Mouse (Mus musculus) gastrocnemius, postnatal 4 days (tissue): ENCODE results near the gene Tnfrsf18. TPM values are rescaled to one million over a fixed set of nuclear protein-coding genes. Genes with fewer than 3 reads are reported as not detected.
A peak's percentile ranks its signal among the peaks of the same experiment; 100 is the strongest.

Experiments
- DNase-seq, 2 experiments: peaks; one replicate each; pipeline ENCODE4 v3.0.0; 2021 to 2022; ENCODE audit warnings: low spot score in 2 of 2, mixed read lengths in 2 of 2
- long read RNA-seq, 2 experiments: library from polyadenylated mRNA; stranded (forward); transcript quantifications; one replicate each; pipeline ENCODE4 v2.0.0; 2021
- total RNA-seq, 2 experiments: library from RNA; stranded (reverse); gene quantifications; 2 replicates each; pipeline ENCODE4 v1.2.3; 2021

Gene Tnfrsf18
- total RNA-seq: under 1 TPM; 0.62 to 0.66 TPM
- long read RNA-seq, experiment 1, partial matches to known transcripts: 1 of 1 reads
- long read RNA-seq, experiment 1, other reads (novel, unspliced or antisense): 0 of 1 reads
- long read RNA-seq, experiment 2: 0 reads

DNA sequence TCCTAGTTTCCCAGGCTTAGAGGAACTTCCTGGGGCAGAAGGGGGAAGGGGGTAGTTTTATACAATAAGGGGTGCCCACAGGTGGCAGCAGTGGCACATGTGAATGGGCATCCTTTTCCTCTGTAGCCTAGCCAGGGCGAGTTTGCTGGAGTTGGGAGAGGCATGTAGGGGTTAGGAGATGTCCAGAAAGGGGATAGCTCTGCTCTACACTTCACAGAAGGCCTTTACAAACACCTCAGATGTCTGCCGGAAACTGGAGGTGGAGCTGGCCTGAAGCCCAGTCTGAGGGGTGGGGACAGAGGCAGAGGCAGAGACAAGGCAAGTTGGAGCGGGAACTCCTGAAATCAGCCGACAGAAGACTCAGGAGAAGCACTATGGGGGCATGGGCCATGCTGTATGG is at the start of gene Tnfrsf18:
Gene Tnfrsf18, plus strand, starts transcription at position 152 of the 400 bp plus-strand sequence.
- no peak for DNase-seq

DNA sequence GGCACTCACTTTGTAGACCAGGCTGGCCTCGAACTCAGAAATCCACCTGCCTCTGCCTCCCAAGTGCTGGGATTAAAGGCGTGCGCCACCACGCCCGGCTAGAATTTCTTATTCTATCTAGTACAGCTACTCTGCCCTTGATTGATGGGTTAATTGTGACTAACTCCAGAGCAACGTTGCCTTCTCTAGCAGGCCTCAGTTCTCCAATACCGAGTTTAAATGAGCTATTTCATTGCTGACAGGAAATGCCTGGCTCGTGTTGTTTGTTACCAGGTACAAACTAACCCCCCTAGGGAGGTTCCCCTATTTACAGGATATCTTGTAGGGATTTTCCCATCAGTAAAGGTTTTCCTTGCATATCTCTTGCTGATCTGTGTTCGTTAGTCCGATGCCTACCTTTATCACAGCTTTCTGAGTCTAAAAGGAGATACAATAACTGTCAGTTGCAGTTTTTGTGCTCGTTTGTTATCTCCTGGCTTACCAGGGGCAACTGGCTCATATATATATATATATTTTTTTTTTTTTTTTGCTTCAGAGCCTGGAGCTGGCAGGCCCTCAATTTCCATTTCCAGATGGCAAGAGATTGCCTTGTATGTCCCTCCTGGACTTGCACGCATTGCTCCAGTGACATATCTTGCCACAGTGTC is 44.4 kb upstream of the Tnfrsf18 start:
- no peak for DNase-seq

DNA sequence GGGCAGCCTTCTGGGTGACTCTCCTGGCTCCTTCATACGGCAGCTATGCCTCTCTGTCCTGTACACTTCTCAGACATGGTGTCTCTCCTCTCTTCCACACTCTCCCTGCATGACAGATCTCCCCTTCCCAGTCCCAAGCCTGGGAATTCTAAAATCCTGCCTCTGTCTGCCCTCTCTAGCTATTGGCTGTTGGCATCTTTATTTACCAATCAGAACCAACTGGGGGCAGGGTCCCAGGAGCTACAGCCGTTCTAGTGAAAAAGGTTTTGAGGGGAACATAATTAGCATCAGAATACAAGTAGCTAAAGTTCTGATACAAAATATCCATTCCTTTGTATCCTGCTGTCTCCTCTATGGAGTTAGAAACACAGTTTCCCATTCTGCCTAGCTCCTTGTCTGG is 42.2 kb upstream of the Tnfrsf18 start:
- no peak for DNase-seq

DNA sequence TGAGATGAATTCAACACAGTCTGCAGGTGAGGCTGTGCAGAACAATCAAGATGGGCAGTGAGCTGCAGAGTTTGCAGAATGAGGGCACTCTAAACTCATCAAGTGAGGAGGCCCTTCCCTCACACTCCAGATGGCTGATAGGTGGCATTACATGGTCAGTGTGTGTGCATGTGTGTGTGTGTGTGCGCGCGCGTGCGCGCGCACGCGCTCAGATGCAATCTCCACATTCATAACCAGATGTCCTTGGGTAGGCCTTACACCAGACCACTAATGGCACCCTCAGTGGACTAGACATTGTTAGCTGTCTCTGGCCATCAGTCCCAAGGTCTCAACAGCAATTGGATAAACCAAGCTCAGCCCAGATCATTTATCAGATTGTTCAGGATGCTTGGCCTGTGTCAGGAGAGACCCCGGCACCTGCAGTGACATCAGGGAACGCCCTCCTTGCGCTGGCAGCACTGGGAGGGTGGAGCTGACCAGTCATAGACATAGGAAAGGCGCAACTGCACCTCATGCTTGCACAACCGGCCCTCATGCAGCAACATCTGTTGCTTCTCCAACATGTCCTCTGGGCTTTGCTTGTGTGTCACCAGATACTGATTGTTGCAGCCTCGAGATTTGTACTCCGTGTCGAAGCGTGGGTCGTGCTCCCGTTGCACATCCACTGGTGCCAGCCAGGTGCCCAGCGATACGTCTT is 34.6 kb upstream of the Tnfrsf18 start:
- no peak for DNase-seq

DNA sequence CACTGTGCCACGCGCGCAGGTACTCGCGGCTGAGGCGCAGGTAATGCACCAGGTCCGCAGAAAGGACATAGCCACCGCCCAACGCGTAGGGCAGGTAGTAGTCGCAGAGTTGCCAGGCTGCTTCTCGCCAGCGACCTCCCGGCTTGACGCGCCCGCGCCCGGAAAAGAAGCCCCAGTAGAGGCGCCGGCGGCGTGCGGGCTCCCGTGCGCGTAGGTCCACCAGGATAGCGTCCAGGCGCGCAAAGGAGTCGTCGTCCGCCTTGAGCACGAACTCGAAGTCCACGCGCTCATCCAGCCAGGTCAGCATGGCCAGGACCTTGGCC is 34.1 kb upstream of the Tnfrsf18 start:
- DNase-seq: no peak

DNA sequence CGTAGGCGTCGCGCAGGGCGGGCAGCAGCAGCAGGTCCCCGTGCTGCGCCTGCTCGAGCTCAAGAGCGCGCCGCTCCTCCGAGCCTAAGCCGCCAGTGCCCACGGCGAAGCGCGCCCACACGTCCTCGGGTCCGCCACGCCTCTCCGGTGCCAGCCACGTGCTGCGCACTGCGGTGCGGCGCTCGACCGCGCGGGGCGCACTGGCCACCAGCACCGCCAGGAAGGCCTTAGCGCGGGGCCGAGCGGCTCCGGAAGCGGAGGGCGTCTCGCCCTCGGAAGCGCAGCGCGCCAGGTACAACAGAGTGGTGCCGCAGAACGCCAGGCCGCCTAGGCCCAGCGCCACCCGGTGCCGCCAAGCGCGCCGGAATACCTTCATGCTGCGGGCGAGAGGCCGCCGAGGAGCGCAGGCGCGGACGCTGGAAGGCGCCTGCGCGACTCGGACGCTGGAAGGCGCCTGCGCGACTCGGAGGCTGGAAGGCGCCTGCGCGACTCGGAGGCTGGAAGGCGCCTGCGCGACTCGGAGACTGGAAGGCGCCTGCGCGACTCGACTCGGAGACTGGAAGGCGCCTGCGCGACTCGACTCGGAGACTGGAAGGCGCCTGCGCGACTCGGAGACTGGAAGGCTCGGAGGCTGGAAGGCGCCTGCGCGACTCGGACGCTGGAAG is 33.6 kb upstream of the Tnfrsf18 start, which contains the start of the genes B3galt6 and Sdf4:
Gene B3galt6, minus strand, starts transcription at position 409 of the 665 bp plus-strand sequence.
Gene Sdf4, plus strand, starts transcription at position 632 of the 665 bp plus-strand sequence.
- peak; percentile 76 to 86 for DNase-seq

DNA sequence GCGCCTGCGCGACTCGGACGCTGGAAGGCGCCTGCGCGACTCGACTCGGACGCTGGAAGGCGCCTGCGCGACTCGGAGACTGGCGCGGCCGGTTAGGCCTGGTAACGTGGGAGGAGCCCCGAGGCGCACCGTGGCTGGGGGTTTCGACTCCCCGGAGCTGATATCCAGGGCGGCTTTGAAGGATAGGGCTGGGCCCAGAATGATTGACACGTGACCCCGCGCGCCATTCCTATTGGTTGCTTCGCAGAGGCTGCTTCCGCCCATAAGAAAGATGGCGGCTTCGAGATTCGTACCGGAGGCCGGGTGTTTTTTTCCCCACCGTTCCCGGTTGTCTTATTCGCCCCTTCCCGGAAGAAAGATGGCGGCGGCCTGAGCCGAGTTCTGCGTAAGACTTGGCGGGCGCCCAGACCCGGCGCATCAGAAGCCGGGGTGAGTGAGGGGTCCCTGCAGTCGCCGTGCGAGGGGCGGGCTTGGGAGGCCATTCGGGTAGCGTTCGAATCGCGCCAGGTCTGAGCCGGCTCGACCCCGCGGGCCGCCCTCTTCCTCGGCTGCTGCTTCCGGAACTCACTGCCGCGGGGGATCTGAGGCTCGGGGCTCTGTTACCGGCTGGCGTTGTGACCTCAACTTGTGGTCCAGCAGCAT is 32.9 kb upstream of the Tnfrsf18 start:
- DNase-seq: peak; percentile 91 to 93

DNA sequence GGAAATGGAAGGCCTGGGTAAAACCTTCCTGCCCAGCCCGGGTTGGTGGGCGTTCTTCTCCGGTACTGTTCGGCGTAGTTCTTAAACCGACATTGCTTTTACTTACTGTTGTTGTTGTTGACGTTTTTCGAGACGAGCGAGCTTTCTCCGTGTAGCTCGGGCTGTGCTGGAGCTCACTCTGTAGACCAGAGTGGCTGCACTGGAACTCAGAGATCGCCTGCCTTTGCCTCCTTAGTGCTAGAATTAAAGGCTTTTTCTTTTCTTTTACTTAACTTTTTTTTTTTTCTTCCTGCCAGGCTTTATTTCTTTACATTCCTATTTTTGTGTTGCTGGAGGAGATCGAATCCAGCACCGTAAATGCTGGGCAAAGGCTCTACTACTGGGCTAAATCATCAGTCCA is 32.4 kb upstream of the Tnfrsf18 start:
- DNase-seq: no peak

DNA sequence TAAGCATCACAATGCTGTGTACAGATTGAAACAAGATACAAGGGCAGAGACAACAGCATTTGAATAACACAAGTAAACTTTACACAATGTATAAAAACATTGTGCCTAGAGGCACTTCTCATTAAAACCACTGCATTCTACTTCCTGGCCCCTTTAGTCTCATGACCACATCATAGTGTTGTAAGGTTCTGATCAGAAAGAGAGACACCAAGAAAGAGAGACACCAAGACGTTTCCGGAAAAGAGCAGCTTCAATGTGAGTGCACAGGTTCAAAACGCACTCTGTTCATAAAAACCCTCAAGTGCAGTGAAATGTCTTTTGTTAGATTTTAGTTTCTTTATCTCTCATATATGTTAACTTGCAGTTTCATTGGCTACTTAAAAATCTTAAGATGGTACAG is 21.9 kb upstream of the Tnfrsf18 start:
- DNase-seq: no peak

DNA sequence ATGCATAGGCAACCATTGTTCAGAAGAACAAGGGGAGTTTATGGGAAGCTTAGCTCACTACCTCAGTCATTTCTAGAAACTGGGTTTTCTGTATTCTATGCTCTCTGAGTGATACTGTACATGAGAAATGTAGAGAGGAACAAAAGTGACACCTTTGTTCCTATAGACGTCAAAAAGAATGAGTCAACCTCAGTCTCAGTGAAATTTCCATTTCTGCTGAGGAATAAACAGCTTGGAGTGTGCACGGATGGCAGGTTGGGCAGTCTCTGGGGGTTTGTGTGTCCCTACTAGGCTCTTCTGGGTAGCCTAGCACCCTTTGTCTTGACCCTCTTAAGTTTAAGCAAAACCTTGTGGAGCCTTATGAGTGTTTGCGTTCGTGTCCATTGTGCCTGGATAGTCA is 17.6 kb upstream of the Tnfrsf18 start:
- no peak for DNase-seq

DNA sequence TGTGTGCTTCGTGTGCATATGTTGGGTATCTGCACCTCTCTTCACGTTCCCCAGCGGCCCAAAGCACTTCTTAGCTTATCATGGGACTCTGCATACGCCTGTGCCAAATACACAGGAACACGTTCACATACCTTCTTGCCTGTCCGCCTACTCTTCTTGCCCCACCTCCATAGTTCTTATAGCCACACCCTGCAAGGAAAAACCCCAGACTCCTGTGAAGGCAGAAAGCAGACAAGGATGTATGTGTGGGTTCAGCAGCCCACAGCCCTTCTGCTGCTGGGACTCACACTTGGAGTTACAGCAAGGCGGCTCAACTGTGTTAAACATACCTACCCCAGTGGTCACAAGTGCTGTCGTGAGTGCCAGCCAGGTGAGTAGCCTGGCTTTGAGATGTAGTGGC is 12.3 kb upstream of the Tnfrsf18 start, which contains the start of gene Tnfrsf4:
Gene Tnfrsf4, plus strand, starts transcription at position 207 of the 400 bp plus-strand sequence.
- no peak for DNase-seq

DNA sequence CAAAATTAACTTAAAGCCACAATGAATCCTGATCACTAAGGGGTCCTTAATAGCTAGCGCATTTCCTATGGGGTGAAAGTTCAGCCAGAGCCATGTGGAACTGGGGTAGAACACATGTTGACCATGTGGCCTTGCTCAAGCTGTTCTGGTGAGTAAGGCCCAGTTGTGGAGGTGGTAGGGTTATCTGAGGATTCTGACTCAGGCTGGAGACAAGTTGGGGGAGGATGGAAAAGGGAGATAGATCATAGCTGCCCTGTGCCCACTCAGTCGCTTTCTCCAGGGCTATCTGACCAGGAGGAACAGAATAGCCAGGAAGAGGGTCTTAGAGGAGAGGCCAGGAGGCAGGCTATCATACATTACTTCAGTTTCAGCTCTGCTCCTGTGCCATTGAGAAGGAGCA is 11.5 kb upstream of the Tnfrsf18 start:
- DNase-seq: no peak

DNA sequence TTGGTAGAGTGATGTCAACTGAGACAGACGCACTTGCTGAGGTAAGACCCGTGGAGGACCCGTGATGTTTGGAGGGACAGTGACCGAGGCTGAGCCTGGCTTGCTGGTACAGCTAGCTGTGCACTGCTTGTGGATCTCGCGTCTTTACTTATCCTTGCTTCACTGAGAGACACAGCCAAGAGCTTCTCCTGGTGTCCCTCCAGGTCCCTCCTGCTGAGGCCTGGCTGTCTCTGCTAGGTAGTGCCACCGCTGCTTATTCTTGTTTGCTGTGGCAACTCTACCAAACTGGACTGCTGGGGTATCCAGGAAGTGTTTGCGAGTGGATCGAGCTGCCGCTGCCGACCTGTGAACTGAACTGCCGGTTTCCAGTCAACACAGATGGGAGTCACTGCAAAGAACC is 6.2 kb upstream of the Tnfrsf18 start:
- DNase-seq: no peak

DNA sequence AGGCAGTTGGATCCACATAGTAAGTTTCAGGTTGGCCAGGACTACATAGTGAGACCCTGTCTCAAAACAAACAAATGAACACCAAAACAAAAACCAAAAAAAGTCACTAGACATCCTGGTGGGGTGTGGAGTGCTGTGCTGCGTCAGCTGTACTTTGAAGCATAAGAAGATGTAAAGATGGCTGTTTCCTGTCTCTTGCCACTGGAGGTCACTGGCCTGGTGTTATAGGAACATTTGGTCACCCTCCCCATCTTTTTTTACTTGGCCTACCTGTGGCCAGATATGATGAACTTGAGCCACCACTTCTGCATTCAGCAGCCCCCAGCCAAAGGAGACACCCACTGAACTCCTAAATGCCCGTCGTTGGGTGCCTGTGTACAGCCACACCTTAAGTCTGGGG is 4.6 kb upstream of the Tnfrsf18 start:
- no peak for DNase-seq

DNA sequence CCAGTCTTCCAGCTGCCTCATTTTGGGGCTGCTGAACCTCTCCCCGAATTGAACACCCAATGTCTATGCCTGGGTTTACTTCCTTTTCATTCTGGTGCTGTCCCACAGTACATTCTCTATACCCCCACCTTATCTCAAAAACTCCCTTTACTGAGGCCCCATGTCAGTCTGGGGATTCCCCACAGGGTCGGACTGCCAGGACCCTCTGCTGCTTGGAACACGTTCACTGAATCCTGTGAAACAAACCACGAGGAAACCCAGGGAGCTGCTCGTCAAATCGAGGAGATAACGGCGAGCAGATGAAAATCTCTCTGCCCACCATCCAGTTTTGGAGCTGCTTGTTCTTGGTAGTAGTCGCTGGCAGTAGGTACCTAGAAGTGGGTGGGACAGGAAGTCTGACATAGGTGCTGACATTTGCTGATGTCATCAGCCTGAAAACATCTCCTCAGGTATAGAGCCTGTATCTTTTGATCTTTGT is 4.0 kb upstream of the Tnfrsf18 start:
- no peak for DNase-seq

DNA sequence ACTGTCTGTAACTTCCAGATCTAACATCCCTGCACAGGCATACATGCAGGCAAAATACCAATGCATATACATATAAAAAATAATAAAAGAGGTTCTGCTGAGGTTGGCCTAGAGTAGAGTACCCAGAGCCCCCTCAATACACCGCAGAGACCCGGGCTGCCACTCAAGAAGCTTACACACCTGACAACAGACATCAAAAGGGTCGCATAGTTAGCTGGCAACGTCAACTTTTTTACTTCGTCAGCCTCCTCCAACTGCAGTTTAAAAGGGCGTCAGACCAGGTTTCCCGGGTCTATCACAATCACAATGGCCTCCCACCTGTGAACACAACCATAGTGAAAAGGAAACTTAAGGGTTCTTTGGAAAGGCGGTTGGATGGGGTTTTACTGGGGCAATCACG is 2.4 kb upstream of the Tnfrsf18 start:
- DNase-seq: no peak

DNA sequence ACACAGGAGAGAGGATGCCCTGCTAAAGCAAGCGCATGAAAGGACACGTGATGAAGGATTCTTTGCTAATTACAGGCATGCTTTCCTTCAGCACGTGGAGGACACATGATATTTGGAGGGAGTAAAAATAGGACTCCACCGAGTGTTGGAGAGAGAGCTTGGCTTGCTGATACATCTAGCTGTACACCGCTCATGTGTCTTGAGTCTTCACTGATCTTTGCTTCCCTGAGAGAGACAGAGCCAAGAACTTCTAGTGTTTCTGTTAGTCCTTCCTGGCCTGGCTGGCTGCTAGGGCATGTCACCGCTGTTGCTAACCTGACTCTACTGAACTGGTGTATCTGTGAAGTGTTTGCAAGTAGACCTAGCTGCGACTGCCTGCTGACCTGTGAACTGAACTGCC is 1.8 kb upstream of the Tnfrsf18 start:
- DNase-seq: no peak

DNA sequence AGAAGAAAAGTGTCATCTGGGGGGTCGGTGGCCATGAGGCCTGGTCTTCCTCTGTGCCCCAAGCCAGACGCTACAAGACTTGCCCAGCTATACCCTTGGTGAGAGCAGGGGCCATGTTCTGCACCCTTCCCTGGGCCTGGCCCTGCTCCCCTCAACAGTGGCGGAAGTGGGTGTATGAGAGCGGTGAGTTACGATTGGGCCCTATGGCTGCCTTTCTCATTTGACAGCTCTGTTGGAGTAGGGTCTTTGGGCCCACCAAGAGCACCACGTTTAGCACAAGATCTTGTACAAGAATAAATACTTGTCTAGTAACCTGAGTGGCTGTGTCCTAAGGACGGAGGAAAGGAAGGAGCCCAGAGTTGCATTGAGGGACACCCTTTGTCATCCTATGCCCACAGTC is 2.6 kb downstream of the Tnfrsf18 start:
- no peak for DNase-seq

DNA sequence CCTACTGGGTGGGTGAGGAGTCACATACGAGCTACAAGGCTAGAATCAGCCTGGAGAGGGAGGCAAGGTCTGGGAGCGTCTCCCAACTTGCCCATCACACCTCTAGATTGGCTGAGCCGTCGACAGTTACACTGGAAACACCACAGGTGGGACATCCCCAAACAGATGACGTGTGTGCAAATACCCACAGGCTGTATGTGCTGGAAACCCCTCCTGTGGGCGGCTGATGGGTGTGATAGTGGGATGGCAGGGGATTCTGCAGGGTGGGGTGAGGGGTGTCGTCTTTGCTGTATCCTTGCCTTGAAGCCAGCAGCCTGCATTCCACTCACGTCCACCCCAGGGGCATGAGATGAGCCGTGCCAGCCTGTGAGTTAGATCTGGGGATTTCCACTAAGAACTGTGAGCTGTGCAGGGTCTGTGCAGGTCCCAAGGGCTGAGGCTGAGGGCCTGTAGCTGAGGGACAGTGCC is 4.7 kb downstream of the Tnfrsf18 start:
- DNase-seq: no peak

DNA sequence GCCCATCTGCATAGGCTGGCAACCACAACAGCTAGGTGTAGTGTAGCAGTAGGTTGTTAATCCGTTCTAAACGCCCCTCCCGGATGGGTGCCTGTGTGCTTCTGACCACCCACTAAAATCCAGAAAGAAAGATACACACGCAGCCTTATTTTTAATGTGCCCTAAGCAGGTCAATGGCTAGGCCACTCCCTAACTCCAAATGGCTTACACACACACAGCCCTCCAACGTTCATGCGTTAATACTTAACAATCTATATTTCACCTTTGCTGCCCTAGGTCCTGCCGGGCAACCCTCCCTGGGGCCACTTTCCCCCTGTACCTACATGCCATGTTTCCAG is 5.3 kb downstream of the Tnfrsf18 start:
- no peak for DNase-seq

DNA sequence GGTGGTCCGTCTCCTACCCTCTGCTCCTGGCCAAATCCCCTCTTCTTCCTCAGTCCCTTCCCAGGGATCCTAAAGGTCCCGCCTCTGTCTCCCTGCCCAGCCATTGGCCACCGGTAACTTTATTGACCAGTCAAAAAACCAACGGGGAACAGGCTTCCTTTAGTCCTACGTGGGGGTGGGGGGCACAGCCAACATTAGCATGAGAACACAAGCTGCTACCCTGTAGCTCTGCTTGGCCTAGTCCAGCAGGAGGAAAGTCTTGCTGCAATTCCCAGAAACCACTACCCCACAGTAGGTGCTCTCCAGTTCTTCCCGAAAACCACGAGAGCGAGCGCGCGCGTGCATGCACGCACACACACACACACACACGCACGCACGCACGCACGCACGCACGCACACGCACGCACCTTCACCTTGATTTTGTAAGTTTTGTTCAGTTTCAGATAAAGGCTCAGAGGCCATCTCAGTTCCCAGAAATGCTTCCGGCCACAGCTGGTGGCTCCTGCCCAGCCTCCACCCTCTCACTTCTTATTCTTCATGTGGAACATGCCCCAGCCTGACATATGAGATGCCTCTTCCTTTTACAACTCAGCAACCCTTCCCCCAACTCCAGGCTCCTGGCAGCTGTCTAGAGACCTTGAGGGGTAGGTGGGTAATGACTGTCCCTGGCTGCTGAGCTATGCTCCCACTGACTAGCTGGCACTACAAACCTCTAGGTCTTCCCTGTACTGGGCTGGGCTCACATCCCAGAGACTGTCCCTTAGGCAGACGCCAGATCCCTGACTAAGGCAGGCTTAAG is 5.8 kb downstream of the Tnfrsf18 start:
- peak; percentile 60 to 80 for DNase-seq
